Mouse (Mus musculus): ENCODE measurements at regions not wholly inside any gene's neighbourhood (a gene's known extent, or its start where the extent isn't known, plus 50 kb on each side); places are given as distances from the start of the nearest gene placed in this dataset.

DNA sequence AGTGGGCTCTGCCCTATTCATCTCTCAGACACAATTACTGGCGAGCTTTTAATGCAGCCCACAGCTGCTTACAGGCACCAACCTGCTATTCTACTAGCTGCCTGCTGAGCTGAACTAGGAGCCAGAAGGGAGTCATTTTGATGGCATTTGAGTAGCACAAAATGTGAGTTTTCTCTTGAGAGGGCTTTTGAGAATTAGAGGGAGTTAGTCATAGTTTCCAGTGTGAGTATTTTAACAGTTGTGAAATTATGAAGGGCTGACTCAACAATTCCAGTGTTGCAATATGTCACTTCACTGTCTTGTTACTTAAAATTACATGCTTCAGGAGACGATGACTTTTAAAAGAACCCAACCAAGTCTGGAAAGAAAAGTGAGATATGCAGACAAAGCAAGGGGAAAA lies 54.4 kb upstream of the Ly86 start:
- peak in 1 of 2 experiments; percentile 83 for DNase-seq (ENCODE audit: inconsistent age in 2 of 2, low spot score in 1 of 2)

DNA sequence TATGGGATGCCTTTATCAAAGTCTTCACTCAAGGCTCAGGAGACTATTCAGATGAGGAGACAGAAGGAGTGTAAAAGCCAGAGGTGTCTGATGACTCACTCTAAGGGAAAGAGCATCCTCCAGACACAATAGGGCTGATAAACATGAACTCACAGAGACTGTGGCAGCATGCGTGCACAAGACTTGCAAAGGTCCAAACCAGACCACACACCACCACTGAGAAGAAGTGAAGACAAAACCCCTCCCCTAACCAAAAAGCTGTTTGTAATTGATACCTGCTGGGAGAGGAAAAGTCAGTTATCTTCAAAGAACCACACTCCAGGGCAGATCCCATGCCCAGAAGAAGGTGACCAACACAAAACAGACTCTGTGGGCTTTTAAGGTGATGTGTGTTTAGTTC lies 56.0 kb upstream of the Ly86 start:
- no peak for DNase-seq (ENCODE audit: inconsistent age in 2 of 2, low spot score in 1 of 2)

DNA sequence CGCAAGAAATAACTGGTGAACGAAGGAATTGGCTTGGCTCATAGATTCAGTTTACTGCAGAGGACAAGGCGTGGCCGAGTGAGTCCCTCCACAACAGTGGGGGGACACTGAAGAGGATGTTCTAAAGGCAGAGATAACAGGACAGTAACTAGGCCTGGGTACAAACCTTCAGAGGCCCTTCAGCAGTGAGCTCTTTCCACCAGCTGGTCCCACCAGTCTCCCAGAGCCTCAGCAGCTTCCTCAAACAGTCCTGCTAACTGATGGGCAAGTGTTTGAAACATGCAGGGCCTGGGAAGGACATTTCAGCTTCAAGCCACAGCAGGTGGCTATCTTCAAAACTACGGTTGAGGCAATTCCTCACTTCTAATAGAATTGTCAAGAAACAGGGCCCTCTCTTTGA lies 62.5 kb upstream of the Ly86 start:
- DNase-seq (ENCODE audit: inconsistent age in 2 of 2, low spot score in 1 of 2): no peak

DNA sequence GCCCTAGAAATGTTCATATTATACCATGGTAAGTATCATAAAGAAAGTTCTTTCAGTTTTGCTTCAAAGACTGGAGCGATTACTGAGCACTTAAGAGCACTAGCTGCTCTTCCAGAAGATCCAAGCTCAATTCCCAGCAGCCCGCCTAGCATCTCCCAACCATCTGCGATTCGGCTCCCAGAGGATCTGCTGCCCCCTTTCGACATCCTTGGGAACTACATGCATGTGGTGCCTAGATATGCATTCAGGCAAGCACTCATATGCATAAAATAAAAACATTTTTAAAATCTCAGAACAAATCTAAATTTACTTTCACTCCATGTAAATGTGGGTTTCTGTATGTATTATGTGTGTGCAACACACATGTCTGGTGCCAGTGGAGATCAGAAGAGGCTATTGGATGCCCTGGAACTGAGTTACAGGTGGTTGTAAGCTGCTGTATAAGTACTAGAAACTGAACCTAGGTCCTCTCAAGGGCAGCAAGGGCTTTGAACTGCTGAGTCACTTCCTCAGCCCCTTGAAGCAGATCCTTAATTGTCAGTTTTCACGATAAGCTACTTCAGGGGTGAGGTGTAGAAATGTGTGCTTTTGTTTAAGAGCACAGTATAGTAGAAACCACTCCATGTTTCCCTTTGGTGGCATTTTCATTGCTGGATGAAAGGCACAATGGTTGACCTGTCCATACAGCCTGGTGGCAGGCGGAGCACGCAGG lies 65.8 kb upstream of the Ly86 start:
- no peak for DNase-seq (ENCODE audit: inconsistent age in 2 of 2, low spot score in 1 of 2)

DNA sequence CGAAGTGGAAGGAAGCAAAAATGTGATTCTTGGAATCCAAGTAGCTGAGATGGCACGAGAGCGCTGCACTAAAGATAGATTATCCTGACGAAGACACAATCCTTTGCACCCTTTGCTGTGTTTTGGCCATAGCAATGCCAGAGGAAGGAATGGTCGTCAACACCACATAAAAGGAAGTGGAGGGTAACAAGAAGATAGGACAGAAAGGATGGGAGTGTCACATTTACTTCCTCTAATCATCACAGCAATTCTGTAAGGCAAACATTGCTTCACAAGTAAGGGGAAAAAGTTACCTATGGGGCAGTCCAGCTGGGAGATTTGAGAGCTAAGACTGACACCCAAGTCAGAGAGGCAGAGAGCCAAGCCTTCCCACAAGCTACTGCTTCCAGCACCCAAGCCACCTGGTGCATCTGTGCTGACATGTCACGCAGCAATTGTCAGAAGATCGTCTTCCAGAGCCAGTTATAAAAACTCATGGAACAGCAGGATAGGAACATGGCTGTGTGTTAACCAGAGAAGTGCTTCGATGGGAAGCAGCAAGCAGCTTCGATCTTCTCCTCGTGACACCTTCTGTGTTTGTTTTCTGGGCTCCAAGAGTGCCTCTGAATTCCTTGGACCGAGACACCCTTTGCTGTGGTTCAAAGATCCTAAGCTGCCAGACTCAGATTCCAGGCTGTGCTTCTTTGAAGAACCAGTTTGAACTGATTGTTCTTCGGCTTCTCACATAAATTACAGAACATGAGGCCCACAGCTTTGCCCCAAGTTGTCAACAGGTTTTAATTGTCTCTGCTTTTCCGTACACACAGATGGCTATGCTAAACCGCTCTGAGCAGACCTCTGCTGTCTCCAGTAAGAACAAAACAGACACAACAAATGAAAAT lies 95.2 kb upstream of the Ly86 start:
- no peak for DNase-seq (ENCODE audit: inconsistent age in 2 of 2, low spot score in 1 of 2)

DNA sequence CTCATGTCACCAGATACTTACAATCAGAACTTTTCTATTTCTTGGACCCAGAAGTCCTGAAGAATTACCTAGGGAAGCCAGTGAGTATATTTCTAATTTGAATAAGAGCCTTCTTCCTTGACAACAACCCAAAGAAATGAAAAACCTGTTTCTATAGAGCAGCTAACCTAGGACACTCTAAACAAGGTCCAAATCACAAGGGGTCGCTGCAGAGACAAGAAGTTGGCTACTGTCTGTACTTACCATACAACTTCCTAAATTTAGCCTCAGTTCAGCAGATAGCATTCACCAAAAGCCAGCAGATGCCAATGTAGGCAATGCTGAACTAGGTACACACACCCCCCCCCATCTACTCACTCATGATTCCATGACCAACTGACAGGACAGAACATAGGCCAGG lies 96.3 kb upstream of the Ly86 start:
- DNase-seq (ENCODE audit: inconsistent age in 2 of 2, low spot score in 1 of 2): no peak

DNA sequence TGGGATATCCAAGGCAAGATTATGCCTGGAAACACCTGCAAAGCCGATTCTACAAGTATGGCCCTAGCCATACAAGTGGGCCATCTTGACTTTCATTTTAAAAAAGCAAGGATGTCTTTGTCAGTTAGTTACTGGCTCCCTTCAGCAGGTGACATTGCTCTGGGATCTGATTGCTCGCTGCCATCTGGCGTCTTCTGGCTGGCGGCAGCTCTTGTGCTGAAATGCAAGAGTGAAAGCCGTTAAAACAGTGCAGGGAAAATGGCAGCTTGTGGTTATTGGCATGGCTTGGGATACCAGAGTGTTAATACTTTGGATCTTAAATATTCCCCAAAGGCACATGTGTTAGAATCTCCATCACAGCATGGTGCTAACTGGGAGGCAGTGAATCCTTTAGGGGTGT lies 105.0 kb upstream of the Ly86 start:
- DNase-seq (ENCODE audit: inconsistent age in 2 of 2, low spot score in 1 of 2): no peak

DNA sequence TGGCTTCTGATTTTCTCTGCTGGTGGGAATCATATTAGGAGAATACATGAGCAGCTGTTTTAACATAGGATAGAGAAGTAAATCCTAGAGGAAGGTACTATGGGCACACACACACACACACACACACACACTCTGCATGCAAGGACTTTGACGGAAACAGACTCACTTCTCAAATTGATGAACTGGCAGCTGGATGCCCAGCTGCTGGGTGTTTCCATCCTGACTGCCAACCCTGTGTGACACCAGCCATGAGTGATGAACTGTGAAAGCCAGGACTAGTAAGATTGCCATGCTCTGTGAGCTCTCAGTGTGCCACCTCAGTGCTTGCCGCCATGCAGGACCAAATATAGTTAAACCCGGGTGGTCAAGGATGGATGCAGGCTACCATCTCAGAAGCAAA lies 107.7 kb upstream of the Ly86 start:
- DNase-seq (ENCODE audit: inconsistent age in 2 of 2, low spot score in 1 of 2): no peak

DNA sequence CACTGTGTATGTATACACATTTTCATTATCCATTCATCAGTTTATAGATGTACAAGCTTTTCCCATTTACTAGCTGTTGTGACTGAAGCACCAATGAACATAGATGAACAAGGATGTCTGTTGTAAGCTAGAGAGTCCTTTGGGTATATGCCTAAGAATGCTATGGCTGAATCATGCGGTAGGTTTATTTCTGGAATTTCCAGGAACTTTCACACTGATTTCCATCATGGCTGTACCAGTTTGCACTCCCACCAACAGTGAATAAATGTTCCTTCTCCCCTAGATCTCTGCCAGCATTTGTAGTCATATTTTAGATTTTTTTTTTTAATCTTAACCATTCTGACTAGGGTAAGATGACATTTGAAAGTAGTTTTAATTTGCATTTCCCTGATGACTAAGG lies 119.2 kb upstream of the Ly86 start:
- DNase-seq (ENCODE audit: inconsistent age in 2 of 2, low spot score in 1 of 2): no peak

DNA sequence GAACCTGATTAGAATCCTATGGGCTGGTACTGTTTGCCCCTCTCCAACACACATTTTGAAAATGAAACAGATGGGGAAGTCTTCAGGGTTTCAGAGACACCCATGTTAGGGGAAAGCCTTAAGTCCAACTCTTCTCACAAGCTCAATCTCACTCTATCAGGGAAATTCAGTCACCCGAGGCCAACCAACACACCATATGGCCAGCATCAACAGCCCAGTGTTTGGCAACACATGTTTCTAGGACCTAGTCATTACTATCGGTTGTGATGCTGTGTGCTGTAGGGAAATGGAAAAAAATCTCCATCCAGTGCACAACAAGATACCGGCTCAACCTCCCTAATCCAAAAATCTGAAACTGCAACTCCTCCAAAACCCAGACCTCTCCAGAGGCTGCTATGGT lies 124.6 kb upstream of the Ly86 start:
- no peak for DNase-seq (ENCODE audit: inconsistent age in 2 of 2, low spot score in 1 of 2)

DNA sequence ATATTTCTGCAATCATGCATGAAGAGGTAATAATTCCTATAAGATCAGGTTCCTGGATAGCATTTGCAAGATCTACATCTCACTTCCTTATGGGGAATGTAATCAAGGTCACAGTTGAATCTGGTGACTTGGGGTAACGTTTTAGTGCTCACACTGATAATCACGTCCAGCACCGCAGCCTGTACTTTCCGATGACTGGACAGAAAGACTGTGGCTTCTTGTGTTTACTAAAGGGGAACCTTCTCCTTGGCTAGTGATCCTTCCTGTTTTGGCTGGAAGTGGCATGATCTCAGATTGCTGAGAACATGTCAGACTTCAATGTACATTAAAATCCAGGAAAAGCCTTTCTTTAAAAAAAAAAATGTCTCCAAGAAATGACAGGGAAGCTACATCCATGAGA lies 126.4 kb upstream of the Ly86 start:
- DNase-seq (ENCODE audit: inconsistent age in 2 of 2, low spot score in 1 of 2): no peak

DNA sequence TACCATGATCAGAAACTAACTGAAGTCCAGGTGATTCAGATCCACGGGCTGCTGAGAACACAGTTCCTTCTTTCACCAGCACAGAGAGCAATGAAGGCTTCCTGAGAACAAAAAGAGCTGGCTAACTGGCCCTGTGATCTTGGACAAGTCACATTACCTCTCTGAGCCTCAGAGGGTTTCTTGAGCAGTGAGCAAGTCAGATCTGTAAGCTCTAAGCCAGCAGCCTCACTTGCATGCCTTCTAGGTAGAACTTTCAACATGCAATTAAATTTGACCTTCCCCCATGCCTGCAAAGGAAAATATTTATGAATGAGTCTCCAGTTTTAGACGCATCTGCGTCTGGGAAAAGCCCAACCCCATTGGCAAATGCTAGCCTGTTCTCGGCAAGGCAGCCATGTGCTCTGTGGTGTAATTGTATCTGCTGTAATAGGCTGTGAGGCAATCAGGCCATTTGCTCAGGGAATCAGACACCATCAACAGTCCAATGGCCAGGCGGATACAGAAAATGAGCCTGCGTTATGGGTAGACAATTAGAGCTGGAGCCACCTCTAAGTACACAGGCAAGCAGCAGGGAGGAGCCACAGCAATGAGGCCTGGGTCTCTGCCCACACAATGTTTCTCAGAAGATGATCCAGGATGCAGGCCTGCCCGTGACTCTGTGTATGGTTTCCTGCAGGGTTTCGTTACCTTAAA lies 130.3 kb upstream of the Ly86 start:
- peak; percentile 7 to 50 for DNase-seq (ENCODE audit: inconsistent age in 2 of 2, low spot score in 1 of 2)

DNA sequence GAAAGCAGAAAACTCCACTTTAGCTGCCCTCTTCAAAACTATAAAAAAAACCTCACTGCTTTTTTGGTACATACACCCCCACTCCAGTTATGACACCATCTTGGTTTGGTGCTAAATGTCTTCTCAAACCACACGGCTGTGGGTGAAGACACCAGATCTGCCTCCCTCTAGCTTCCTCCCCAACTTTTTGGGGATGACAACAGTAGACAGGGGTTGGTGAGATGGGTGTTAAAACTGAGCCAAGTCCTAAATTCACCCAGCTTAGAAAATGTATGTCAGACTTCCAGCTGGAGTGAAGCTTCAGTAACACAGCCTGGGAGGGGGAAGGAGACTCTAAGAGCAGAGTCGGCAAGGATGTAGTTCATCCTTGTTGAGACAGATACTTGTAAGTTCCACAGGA lies 147.1 kb upstream of the F13a1 start:
- DNase-seq (ENCODE audit: inconsistent age in 2 of 2, low spot score in 1 of 2): no peak

DNA sequence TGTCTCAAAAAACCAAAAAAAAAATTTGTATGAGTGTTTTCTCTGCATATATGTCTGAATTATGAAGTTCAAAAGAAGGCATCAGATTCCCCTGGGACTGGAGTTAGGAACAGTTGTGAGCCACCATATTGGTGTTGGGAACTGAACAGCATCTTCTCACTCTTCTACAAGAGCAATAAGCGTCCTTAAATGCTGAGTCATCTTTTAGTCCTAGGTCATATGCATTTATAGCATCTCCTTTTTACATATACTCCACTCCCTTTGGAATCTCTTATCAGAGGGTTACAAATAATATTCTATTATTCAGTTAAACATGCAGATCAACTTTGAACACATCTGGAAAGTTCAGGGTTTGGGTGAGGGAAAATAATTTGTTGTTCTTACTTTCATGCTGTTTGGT lies 145.8 kb upstream of the F13a1 start:
- DNase-seq (ENCODE audit: inconsistent age in 2 of 2, low spot score in 1 of 2): no peak

DNA sequence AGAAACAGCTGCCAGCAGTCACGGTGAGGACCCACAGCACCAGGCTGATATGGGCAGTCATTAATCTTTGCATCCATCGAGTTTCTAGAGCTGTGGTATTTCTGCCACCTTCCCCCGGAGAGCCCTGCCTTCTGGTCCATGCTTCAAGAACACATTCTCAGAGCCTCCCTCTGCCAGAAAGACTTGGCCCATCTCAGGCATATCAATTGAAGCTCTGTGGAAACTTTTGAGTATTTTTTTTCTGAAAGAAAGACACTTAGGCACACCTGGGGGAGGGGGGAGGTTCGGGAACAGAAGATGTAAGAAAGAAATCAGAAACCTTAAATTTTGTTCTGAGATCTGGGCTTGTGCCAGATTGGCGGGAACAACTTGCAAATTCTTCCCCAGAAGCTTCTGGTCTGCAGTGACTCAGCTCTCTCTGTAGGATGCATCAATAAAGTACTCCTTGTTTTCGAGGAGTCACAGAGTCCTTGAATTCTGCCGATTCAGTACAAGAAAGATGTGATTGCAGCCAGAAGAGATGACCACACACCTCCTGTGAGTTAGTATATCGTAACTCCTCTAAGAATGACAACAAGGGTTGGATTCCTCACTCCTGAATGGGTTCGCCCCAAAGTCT lies 131.2 kb upstream of the F13a1 start:
- peak; percentile 28 to 30 for DNase-seq (ENCODE audit: inconsistent age in 2 of 2, low spot score in 1 of 2)

DNA sequence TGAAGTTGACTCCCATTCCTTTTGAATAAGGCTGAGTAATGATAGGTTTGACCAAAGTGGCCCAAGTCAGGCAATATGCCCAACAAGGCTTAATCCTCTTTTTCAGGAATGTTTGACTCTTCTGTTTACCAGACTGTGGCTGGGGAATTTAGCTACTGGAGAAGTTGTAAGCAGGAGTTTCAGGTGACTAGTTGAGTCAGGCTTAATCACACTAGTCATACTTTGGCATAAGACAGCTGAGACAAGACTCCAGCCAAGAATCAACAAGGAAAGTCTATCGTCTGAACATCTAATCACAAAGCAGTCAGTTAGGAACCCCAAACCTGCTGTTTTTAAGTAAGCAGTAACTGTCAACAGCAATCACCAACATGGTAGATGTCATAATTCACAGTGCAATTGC lies 126.5 kb upstream of the F13a1 start:
- no peak for DNase-seq (ENCODE audit: inconsistent age in 2 of 2, low spot score in 1 of 2)

DNA sequence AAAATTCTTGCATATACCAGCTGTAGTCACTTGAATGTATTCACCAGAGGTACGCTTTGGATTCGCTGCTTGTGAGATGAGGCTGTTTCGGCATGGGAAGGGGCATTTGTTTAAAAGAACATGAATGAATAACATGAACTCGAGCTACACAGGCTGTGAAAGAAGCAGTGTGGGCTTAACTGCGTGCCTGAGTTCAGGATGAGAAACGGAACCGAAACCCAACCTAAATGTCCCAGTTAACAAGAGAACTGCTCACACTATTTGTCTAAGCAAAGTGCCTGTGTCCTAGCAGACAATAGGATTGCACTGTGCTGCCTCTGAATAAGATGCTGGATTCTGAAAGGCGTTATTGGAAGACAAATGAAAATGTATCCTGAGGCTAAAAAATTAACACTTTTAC lies 126.0 kb upstream of the F13a1 start:
- no peak for DNase-seq (ENCODE audit: inconsistent age in 2 of 2, low spot score in 1 of 2)

DNA sequence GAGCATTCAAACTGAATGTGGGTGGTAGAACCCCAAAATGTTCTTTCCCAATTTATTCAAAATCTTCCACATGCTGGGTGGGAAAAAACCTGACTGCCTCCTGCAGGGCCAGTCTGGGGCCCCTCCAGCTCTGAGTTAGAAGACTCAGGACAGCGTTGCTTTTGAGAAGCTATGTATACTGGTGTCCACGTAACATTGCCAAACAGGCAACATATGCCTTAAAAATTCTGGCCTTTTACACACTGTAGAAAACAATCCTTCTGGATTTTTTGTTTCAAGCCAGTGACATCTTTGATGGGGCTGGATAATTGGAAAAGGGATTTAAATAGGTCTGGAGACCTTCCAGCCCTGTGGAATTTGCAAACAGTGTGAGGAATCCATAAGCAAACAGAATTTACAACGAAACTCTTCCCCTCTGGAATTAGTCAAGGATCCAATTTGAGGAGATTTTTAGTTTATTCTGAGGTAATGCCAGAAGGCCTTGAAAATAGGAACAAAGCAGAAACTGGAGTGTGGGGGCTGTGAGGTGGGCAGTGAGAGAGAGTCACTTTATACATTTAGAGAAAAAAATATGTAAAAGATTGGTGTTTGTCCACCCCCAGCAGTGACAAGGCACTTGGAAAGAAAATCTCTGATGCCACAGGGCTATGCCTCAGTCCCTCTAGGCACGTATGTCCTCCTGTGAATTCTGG lies 108.9 kb upstream of the F13a1 start:
- DNase-seq (ENCODE audit: inconsistent age in 2 of 2, low spot score in 1 of 2): no peak

DNA sequence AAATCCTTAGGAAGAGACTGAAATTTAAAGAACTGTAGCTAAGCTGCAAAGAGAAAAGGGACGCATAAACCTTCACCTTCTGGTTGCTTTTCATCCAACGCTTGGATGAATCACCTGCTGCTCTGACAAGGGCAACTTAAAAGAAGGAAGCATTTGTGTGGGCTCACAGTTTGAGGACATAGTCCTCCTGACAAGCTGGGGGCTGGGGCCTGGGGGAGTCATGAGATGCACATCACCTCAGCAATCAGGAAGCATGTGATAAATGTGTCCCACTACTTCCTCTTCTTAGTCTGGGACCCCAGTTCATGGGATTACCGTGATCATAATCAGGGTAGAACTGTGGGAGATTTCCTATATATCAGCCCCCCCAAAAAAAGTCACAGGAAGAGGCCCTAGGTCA lies 107.8 kb upstream of the F13a1 start:
- DNase-seq (ENCODE audit: inconsistent age in 2 of 2, low spot score in 1 of 2): no peak

DNA sequence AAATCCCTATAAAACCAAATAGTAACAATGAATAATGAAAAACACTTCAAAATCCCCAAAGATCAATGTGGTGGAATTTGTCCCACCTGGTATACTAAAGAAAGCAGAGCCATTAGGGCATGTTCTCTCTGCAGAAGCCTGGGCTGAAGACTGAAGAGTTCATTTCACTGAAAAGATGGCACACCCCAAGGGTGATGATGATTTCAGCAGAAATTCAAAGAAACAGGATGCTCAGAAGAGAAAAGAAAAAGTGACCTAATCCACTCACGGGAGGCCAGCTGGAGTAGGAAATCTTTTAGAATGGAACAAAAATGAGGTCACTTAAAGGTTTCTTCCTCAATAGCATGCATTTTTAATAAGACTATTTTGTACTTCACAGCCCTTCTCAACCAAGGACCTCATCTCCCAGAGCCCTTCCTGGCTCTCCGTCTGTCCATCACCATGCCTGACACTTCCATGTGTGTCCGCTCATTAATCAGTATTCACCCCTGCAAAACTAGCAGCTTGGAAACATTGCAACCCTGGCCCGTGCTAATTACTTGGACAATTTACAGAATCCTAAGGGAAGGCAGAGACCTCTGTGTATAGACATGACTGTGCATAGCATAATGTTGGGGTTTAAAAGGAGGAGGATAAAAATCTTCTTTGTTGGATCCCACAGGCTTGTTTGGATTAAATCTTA lies 101.9 kb upstream of the F13a1 start:
- DNase-seq (ENCODE audit: inconsistent age in 2 of 2, low spot score in 1 of 2): no peak

Data from adrenal gland, adult (tissue).